ENCODE assay signal across 8 mouse cellular contexts in the genomic region with DNA sequence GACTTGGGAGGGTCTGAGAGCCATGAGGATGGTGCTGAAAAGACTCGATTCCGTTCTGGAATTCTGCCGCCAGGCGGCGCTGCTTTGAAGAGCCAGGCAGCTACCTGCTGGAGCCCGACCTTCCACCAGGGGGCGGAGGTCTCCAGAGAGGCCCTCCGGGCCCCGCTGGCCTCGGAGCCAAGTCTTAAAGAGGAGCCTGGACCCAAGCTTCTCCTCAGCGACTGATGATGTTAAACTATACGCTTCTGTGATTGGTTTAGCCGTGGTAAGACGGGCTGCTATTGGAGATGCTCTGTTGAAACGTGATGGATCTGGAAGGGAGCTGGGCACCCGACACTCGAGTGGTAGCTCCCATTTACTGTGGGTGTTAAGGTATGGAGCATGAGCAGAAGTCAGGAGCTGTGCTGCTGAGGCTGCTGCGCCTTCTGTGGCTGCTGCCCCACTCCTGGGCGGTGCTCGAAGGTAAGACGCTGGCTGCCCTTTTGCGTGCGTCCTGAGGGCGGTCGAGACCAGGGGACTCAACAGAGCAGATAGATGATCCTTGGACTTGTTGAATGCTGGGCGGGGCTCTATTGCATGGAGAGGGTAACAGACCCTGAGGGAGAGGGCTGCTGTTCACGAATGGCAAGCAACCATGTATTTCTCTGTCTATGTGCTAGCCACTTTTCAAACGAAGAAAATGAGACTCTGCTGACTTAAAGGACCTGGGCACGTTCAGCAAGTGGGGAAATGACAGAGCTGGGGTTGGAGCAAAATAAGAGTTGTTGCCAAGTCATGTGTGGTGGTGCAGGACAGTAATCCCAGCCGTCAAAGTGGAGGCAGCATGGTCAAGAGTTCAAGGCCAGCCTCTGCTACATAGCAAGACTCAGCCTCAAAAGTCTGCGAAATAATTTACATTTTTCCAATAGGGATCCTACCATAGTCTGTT. TPM values are rescaled to one million over a fixed set of nuclear protein-coding genes. Genes with fewer than 3 reads are reported as not detected.
DNase-seq lines count a peak whose midpoint lies in the region; ATAC-seq and TF ChIP-seq lines count a peak whose summit lies in the region.

No protein-coding gene starts in this region.

- peaks cover 49% of the 10 kb centered on the region for H3K27me3 ChIP-seq in heart, embryonic 10.5 days (ENCODE audit: insufficient read depth, poor library complexity, severe bottlenecking)
- peaks cover 38% of the 10 kb centered on the region for H3K27me3 ChIP-seq in kidney, embryonic 15.5 days

- peak overlapping the region; percentile 37; the same call in 1 of the 2 replicates for H3K9ac ChIP-seq in kidney, embryonic 15.5 days

- ATAC-seq in kidney, embryonic 15.5 days (replicated peaks; ENCODE audit: low FRiP score), result peak; percentile 97
- peak; percentile 94 for ATAC-seq in monocyte, adult 5-6 weeks (replicated peaks; ENCODE audit: insufficient number of reproducible peaks, low FRiP score, low TSS enrichment, poor library complexity, severe bottlenecking)

- TF ChIP-seq CTCF in bone marrow macrophage, adult 2 months (IDR thresholded peaks at IDR 0.05; ENCODE audit: low read depth, low read length), result peak; percentile 100
- TF ChIP-seq CTCF in embryonic fibroblast, embryonic 13.5 days (IDR thresholded peaks at IDR 0.05; ENCODE audit: borderline replicate concordance, insufficient read depth, low read length), result peak; percentile 87

- no peaks in the 10 kb centered on the region for H3K9me3 ChIP-seq in heart, embryonic 10.5 days
- no peaks in the 10 kb centered on the region for H3K9me3 ChIP-seq in kidney, embryonic 15.5 days (replicated peaks)

- peaks cover 8% of the 10 kb centered on the region for H3K4me1 ChIP-seq in bone marrow macrophage, adult 2 months (ENCODE audit: control insufficient read depth, insufficient read depth, low read length)
- H3K4me1 ChIP-seq in embryonic fibroblast, embryonic 13.5 days (ENCODE audit: control insufficient read depth, insufficient read depth, low read length), result peaks cover 5% of the 10 kb centered on the region; the same call in 1 of the 2 replicates
- peaks cover 21% of the 10 kb centered on the region for H3K4me1 ChIP-seq in heart, embryonic 10.5 days
- peaks cover 22% of the 10 kb centered on the region for H3K4me1 ChIP-seq in kidney, embryonic 15.5 days

- WGBS in heart, embryonic 10.5 days, result 8% methylated on average over 31 of the region's 31 CpGs
- 5% methylated on average over 31 of the region's 31 CpGs for WGBS in kidney, embryonic 15.5 days

- TF ChIP-seq POLR2A in bone marrow macrophage, adult 2 months (IDR thresholded peaks at IDR 0.05; ENCODE audit: borderline replicate concordance, low read depth, low read length), result no peak
- no peak for TF ChIP-seq POLR2A in embryonic fibroblast, embryonic 13.5 days (IDR thresholded peaks at IDR 0.05; ENCODE audit: low read depth, low read length)

- peak overlapping the region; percentile 53 for H3K4me3 ChIP-seq in bone marrow macrophage, adult 2 months (ENCODE audit: insufficient read depth, low read length)
- H3K4me3 ChIP-seq in embryonic fibroblast, embryonic 13.5 days (ENCODE audit: insufficient read depth, low read length), result peak overlapping the region; percentile 23
- H3K4me3 ChIP-seq in heart, embryonic 10.5 days, result peak overlapping the region; percentile 58
- H3K4me3 ChIP-seq in kidney, embryonic 15.5 days (replicated peaks), result peak overlapping the region; percentile 46

- H3K4me2 ChIP-seq in kidney, embryonic 15.5 days, result peak overlapping the region; percentile 80

- H3K36me3 ChIP-seq in heart, embryonic 10.5 days, result no peaks in the 10 kb centered on the region
- H3K36me3 ChIP-seq in kidney, embryonic 15.5 days, result no peaks in the 10 kb centered on the region

- H3K27ac ChIP-seq in bone marrow macrophage, adult 2 months (ENCODE audit: insufficient read depth, low read depth, low read length), result no peak overlapping the region
- H3K27ac ChIP-seq in embryonic fibroblast, embryonic 13.5 days (ENCODE audit: insufficient read depth, low read length), result no peak overlapping the region
- no peak overlapping the region for H3K27ac ChIP-seq in heart, embryonic 10.5 days
- peak overlapping the region; percentile 33; the same call in 1 of the 2 replicates for H3K27ac ChIP-seq in kidney, embryonic 15.5 days

- peak; percentile 100 for DNase-seq in A20 (ENCODE audit: low read depth, low spot score)
- DNase-seq in heart, embryonic 10.5 days (ENCODE audit: low spot score), result peak; percentile 97
- peak; percentile 95 for DNase-seq in liver
- peak; percentile 98 to 100 for DNase-seq in spleen, postnatal 4 days (ENCODE audit: low spot score in 2 of 2)

RNA-seq across cellular contexts. Expression of a gene that starts 7.5 kb away (rescaled TPM):
- 3.0 and 4.9 TPM in 2 replicates for polyA plus RNA-seq in bone marrow macrophage, adult 2 months (2012; ENCODE audit: insufficient read depth, insufficient read length, missing spikeins)
- polyA plus RNA-seq in embryonic fibroblast, embryonic 13.5 days (2011; ENCODE audit: insufficient read length, low read depth, missing spikeins), result not detected in 2 replicates
- 0.18 TPM in 1 of 2 replicates, not detected in the other for polyA plus RNA-seq in heart, embryonic 10.5 days (2016; fragmentation: Nextera tagmentation; extraction: Ambion mirVana)
- 22.6 and 25.3 TPM in 2 replicates for polyA plus RNA-seq in kidney, embryonic 15.5 days (2015; fragmentation: Nextera tagmentation; extraction: Ambion mirVana)
- total RNA-seq in monocyte, adult 5-6 weeks (2017), result 71.7 to 98.5 TPM (median 90.4 TPM) in 3 replicates

RNA-seq across cellular contexts. Expression of a gene that starts 13.1 kb away (rescaled TPM):
- 156 and 185 TPM in 2 replicates for polyA plus RNA-seq in bone marrow macrophage, adult 2 months (2012; ENCODE audit: insufficient read depth, insufficient read length, missing spikeins)
- polyA plus RNA-seq in embryonic fibroblast, embryonic 13.5 days (2011; ENCODE audit: insufficient read length, low read depth, missing spikeins), result 205 and 233 TPM in 2 replicates
- 77.6 and 101 TPM in 2 replicates for polyA plus RNA-seq in heart, embryonic 10.5 days (2016; fragmentation: Nextera tagmentation; extraction: Ambion mirVana)
- polyA plus RNA-seq in kidney, embryonic 15.5 days (2015; fragmentation: Nextera tagmentation; extraction: Ambion mirVana), result 135 and 140 TPM in 2 replicates
- total RNA-seq in monocyte, adult 5-6 weeks (2017), result 374 to 583 TPM (median 393 TPM) in 3 replicates

RNA-seq across cellular contexts. Expression of a gene that starts 16.2 kb away (rescaled TPM):
- 206 and 214 TPM in 2 replicates for polyA plus RNA-seq in bone marrow macrophage, adult 2 months (2012; ENCODE audit: insufficient read depth, insufficient read length, missing spikeins)
- 8.2 and 10.0 TPM in 2 replicates for polyA plus RNA-seq in embryonic fibroblast, embryonic 13.5 days (2011; ENCODE audit: insufficient read length, low read depth, missing spikeins)
- polyA plus RNA-seq in heart, embryonic 10.5 days (2016; fragmentation: Nextera tagmentation; extraction: Ambion mirVana), result 4.2 and 7.1 TPM in 2 replicates
- 14.8 and 15.9 TPM in 2 replicates for polyA plus RNA-seq in kidney, embryonic 15.5 days (2015; fragmentation: Nextera tagmentation; extraction: Ambion mirVana)
- 55.9 to 84.5 TPM (median 72.8 TPM) in 3 replicates for total RNA-seq in monocyte, adult 5-6 weeks (2017)

RNA-seq across cellular contexts. Expression of a gene that starts 17.3 kb away (rescaled TPM):
- 232 and 258 TPM in 2 replicates for polyA plus RNA-seq in bone marrow macrophage, adult 2 months (2012; ENCODE audit: insufficient read depth, insufficient read length, missing spikeins)
- 2.2 and 2.4 TPM in 2 replicates for polyA plus RNA-seq in embryonic fibroblast, embryonic 13.5 days (2011; ENCODE audit: insufficient read length, low read depth, missing spikeins)
- polyA plus RNA-seq in heart, embryonic 10.5 days (2016; fragmentation: Nextera tagmentation; extraction: Ambion mirVana), result 0.23 and 0.29 TPM in 2 replicates
- polyA plus RNA-seq in kidney, embryonic 15.5 days (2015; fragmentation: Nextera tagmentation; extraction: Ambion mirVana), result 4.9 and 6.0 TPM in 2 replicates
- 48.2 to 62.0 TPM (median 61.5 TPM) in 3 replicates for total RNA-seq in monocyte, adult 5-6 weeks (2017)

RNA-seq across cellular contexts. Expression of a gene that starts 43.4 kb away (rescaled TPM):
- polyA plus RNA-seq in bone marrow macrophage, adult 2 months (2012; ENCODE audit: insufficient read depth, insufficient read length, missing spikeins), result 0.88 TPM in 1 of 2 replicates, not detected in the other
- polyA plus RNA-seq in embryonic fibroblast, embryonic 13.5 days (2011; ENCODE audit: insufficient read length, low read depth, missing spikeins), result not detected in 2 replicates
- 0.62 and 0.84 TPM in 2 replicates for polyA plus RNA-seq in heart, embryonic 10.5 days (2016; fragmentation: Nextera tagmentation; extraction: Ambion mirVana)
- polyA plus RNA-seq in kidney, embryonic 15.5 days (2015; fragmentation: Nextera tagmentation; extraction: Ambion mirVana), result 0.39 and 0.64 TPM in 2 replicates
- total RNA-seq in monocyte, adult 5-6 weeks (2017), result 7.8 to 18.9 TPM (median 17.6 TPM) in 3 replicates

Comparison
In these comparisons a context has a peak if more than half of its experiments do, and no peak if none do; other contexts are left out.
1. RNA of a gene that starts 16.2 kb away (polyA plus RNA-seq): 206 to 214 TPM in bone marrow macrophage, adult 2 months; 14.8 to 15.9 TPM in kidney, embryonic 15.5 days, 8.2 to 10.0 TPM in embryonic fibroblast, embryonic 13.5 days and 4.2 to 7.1 TPM in heart, embryonic 10.5 days; every median in the first group is over 10 times any median in the second.
2. Peak in every context shown above with its lines, with median percentiles within 50 percentile points of each other: DNase-seq and H3K4me3 ChIP-seq.